Mouse (Mus musculus) spleen, adult 2 months (tissue): ENCODE measurements at regions not wholly inside any gene's neighbourhood (a gene's known extent, or its start where the extent isn't known, plus 50 kb on each side); places are given as distances from the start of the nearest gene placed in this dataset.

Source experiments
- CTCF ChIP-seq: fragments of 200-500 bp; IDR thresholded peaks from 2 replicates; pipeline ENCODE4 v1.5.1; 2011; ENCODE audit warnings: mild to moderate bottlenecking, inconsistent platforms; ENCODE audit not compliant: insufficient read depth, insufficient read length, insufficient replicate concordance; ENCODE audit errors: extremely low read depth
- POLR2A ChIP-seq: fragments of 200-500 bp; IDR thresholded peaks from 2 replicates; pipeline ENCODE4 v1.6.1; 2011; ENCODE audit warnings: low read depth, low read length, inconsistent platforms

DNA sequence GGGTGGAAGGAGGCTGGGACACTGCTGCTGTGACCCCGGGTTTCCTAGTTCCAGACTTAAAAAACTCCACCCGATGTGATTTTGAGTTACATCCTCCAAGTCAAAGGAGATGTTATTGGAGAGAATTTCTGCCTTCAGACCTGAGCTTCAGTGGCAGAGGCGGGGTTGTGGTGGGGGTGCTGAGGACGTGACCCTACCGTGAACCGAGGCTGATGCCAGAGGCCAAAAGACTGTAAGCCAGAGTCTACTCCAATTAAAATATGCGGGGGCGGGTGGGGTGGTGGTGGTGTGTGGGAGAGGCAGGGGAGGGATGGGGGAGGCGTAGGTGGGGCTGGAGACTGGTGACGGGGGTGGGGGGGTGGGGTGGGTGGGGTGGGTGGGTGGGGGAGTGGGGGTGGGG lies 145.1 kb upstream of the Zfp64 start:
- TF ChIP-seq CTCF (no peak), POLR2A (no peak)
